Mouse (Mus musculus): ENCODE measurements at regions not wholly inside any gene's neighbourhood (a gene's known extent, or its start where the extent isn't known, plus 50 kb on each side); places are given as distances from the start of the nearest gene placed in this dataset.

- peak in 1 of 2 experiments; percentile 10 for DNase-seq
Observed at GRCm38 (mm10) chr4:56686141-56686540, 53.7 kb upstream of the Gm26657 start.

- DNase-seq, result peak in 1 of 2 experiments; percentile 18
Observed at GRCm38 (mm10) chr4:56685696-56686095, 54.2 kb upstream of the Gm26657 start.

- peak; percentile 81 to 84 for DNase-seq
Observed at GRCm38 (mm10) chr4:56685123-56685522, 54.7 kb upstream of the Gm26657 start.

GRCm38 (mm10) chr4:56684031-56684430 lies 55.8 kb upstream of the Gm26657 start:
- DNase-seq, result no peak

- DNase-seq, result no peak
Observed at GRCm38 (mm10) chr4:56681121-56681520, 58.7 kb upstream of the Gm26657 start.

- no peak for DNase-seq
Observed at GRCm38 (mm10) chr4:56673868-56674267, 66.0 kb upstream of the Gm26657 start.

- no peak for DNase-seq
Observed at GRCm38 (mm10) chr4:56664921-56665320, 74.9 kb upstream of the Gm26657 start.

GRCm38 (mm10) chr4:56661816-56662215 lies 78.1 kb upstream of the Gm26657 start:
- DNase-seq, result no peak

- no peak for DNase-seq
Observed at GRCm38 (mm10) chr4:56657046-56657445, 82.8 kb upstream of the Gm26657 start.

GRCm38 (mm10) chr4:56654327-56654726 lies 85.5 kb upstream of the Gm26657 start:
- DNase-seq, result peak; percentile 15 to 19

- DNase-seq, result no peak
Observed at GRCm38 (mm10) chr4:56652819-56653218, 87.1 kb upstream of the Gm26657 start.

- DNase-seq, result no peak
Observed at GRCm38 (mm10) chr4:56649731-56650130, 90.1 kb upstream of the Gm26657 start.

- DNase-seq, result no peak
Observed at GRCm38 (mm10) chr4:56643999-56644962, 95.6 kb upstream of the Gm26657 start.

- peak; percentile 13 to 44 for DNase-seq
Observed at GRCm38 (mm10) chr4:56643491-56643890, 96.4 kb upstream of the Gm26657 start.

- no peak for DNase-seq
Observed at GRCm38 (mm10) chr4:56639709-56640108, 100.2 kb upstream of the Gm26657 start.

- DNase-seq, result no peak
Observed at GRCm38 (mm10) chr4:56638704-56639478, 101.0 kb upstream of the Gm26657 start.

GRCm38 (mm10) chr4:56636265-56636664 lies 103.6 kb upstream of the Gm26657 start:
- DNase-seq, result no peak

- no peak for DNase-seq
Observed at GRCm38 (mm10) chr4:56633528-56633927, 106.3 kb upstream of the Gm26657 start.

- no peak for DNase-seq
Observed at GRCm38 (mm10) chr4:56630251-56630650, 109.6 kb upstream of the Gm26657 start.

GRCm38 (mm10) chr4:56627206-56627605 lies 112.7 kb upstream of the Gm26657 start:
- DNase-seq, result no peak

- no peak for DNase-seq
Observed at GRCm38 (mm10) chr4:56621782-56622181, 118.1 kb upstream of the Gm26657 start.

- no peak for DNase-seq
Observed at GRCm38 (mm10) chr4:56621356-56621755, 118.5 kb upstream of the Gm26657 start.

GRCm38 (mm10) chr4:56620628-56621027 lies 119.2 kb upstream of the Gm26657 start:
- DNase-seq, result no peak

- DNase-seq, result no peak
Observed at GRCm38 (mm10) chr4:56619803-56620202, 120.1 kb upstream of the Gm26657 start.
